8 mouse cellular contexts compared by ENCODE assay signal in the genomic region with DNA sequence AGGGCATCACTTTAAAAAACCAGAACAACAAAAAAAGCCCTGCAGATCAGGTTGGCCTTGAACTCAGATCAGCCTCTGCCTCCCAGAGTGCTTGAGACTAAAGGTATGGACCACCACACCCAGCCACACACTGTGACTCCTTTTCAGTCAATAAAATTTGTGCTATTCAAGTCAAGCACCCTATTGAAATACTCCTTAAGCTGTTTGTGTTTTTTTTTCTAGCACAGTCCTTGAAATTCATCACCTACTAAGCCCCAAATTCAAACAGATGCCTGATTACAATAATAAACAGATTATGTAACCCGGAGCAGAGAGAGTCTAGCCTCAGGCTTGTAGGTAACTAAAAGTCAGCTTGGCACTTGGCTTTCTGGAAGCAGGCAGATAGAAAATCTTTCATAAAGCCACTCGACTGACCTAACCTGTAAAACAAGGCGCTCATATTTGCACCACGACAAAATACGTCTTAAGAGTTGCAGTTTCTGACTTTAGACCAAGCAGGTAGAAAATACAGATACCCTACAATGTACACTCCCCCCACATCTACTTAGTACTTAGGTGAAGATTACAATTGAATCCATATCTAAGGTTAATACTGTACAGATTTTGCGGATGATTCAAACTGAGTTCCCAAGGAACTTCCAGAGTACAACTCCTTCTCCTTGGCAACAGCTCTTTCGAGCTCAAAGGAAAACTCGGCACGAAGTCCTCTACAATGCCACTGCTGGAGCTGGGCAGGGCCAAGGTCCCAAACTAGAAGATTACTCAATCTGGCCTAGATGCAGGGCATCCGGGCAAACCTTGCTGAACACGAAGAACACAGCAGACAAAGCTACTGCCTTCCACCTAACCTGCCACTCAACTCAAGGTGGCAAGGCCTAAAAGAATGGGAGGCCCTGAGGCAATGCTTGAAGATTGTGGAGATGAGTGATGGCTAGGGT. TPM values are rescaled to one million over a fixed set of nuclear protein-coding genes. Genes with fewer than 3 reads are reported as not detected.
DNase-seq lines count a peak whose midpoint lies in the region; TF ChIP-seq lines count a peak whose summit lies in the region.

No protein-coding gene starts in this region.

- TF ChIP-seq POLR2A in thymus, adult 2 months (IDR thresholded peaks at IDR 0.05; ENCODE audit: control insufficient read depth, extremely low read depth, insufficient read depth, low read length, poor library complexity), result no peak

- no peak overlapping the region for H3K27ac ChIP-seq in limb, embryonic 10.5 days
- H3K27ac ChIP-seq in thymus, adult 2 months (ENCODE audit: control insufficient read depth, insufficient read depth, low read length), result no peak overlapping the region

- no peak for TF ChIP-seq CTCF in thymus, adult 2 months (IDR thresholded peaks at IDR 0.05; ENCODE audit: borderline replicate concordance, control insufficient read depth, extremely low read depth, insufficient read depth, low read length, poor library complexity)

- H3K4me3 ChIP-seq in limb, embryonic 10.5 days, result peak overlapping the region; percentile 75
- no peak overlapping the region for H3K4me3 ChIP-seq in thymus, adult 2 months (ENCODE audit: control insufficient read depth, insufficient read depth, low read length)

- no peaks in the 10 kb centered on the region for H3K9me3 ChIP-seq in limb, embryonic 10.5 days (replicated peaks)

- 86% methylated on average over 11 of the region's 11 CpGs for WGBS in limb, embryonic 10.5 days
- WGBS in thymus, adult 2 months, result 93% methylated on average over 11 of the region's 11 CpGs

- peak; percentile 18 to 27 for DNase-seq in heart, adult 18-20 months
- no peak for DNase-seq in heart, adult 8-10 months (ENCODE audit: low spot score)
- peak; percentile 39 for DNase-seq in NIH3T3 (ENCODE audit: low read depth)
- peak; percentile 73 for DNase-seq in gonadal fat pad, adult 2 months (ENCODE audit: low read depth)
- no peak for DNase-seq in limb, embryonic 10.5 days (ENCODE audit: low spot score)
- no peak for DNase-seq in cerebellum, postnatal 36 days
- DNase-seq in gastrocnemius, adult 8-10 months (ENCODE audit: low spot score in 2 of 2), result no peak
- DNase-seq in thymus, adult 2 months, result no peak

- H3K4me1 ChIP-seq in limb, embryonic 10.5 days, result peaks cover 33% of the 10 kb centered on the region
- peaks cover 15% of the 10 kb centered on the region for H3K4me1 ChIP-seq in thymus, adult 2 months (replicated peaks; ENCODE audit: control insufficient read depth, insufficient read depth, low read length)

- no peaks in the 10 kb centered on the region for H3K27me3 ChIP-seq in limb, embryonic 10.5 days (ENCODE audit: low read depth, poor library complexity, severe bottlenecking)
- H3K27me3 ChIP-seq in thymus, adult 2 months (ENCODE audit: control insufficient read depth, insufficient read depth, low read length), result no peaks in the 10 kb centered on the region

- H3K36me3 ChIP-seq in limb, embryonic 10.5 days, result peaks cover 52% of the 10 kb centered on the region
- H3K36me3 ChIP-seq in thymus, adult 2 months (ENCODE audit: control insufficient read depth, insufficient read depth, low read length), result peaks cover 21% of the 10 kb centered on the region

RNA-seq across cellular contexts. Expression of gene Prdx6, which starts 3.1 kb away (rescaled TPM):
- 100 to 1,000 TPM; 348 to 375 TPM for total RNA-seq in heart, adult 18-20 months (2021)
- 100 to 1,000 TPM; 324 to 390 (median 370) TPM for total RNA-seq in heart, adult 8-10 months (2022)
- 283 and 403 TPM in 2 replicates for polyA plus RNA-seq in gonadal fat pad, adult 2 months (2012; rRNA removed)
- polyA plus RNA-seq in limb, embryonic 10.5 days (2016; fragmentation: Nextera tagmentation; extraction: Ambion mirVana), result 799 and 1,001 TPM in 2 replicates
- 100 to 1,000 TPM; 119 to 142 (median 129) TPM for total RNA-seq in gastrocnemius, adult 8-10 months (2022)
- 63.8 and 80.0 TPM in 2 replicates for polyA plus RNA-seq in thymus, adult 2 months (2012; rRNA removed)

Comparison
In these comparisons a context has a peak if more than half of its experiments do, and no peak if none do; other contexts are left out.
1. DNase-seq: peak in heart, adult 18-20 months (2 of 2), NIH3T3 (single experiment) and gonadal fat pad, adult 2 months (single experiment); none in heart, adult 8-10 months (single experiment), limb, embryonic 10.5 days (single experiment), cerebellum, postnatal 36 days (0 of 2), gastrocnemius, adult 8-10 months (0 of 2) and thymus, adult 2 months (single experiment).